Mouse (Mus musculus) gastrocnemius, adult 2 months (tissue): ENCODE measurements around the gene 9130213A22Rik. TPM values are rescaled to one million over a fixed set of nuclear protein-coding genes. Genes with fewer than 3 reads are reported as not detected.
"Not testable (repeated sequence)": the region's sequence is repeated elsewhere in the genome, so short reads cannot be mapped to it uniquely, and the experiment has no call there.

Experiments used
- DNase-seq: peaks from one replicate; pipeline ENCODE4 v3.0.0; 2022
- H3K27ac ChIP-seq: fragments of 200-600 bp; 2 replicates; pipeline ENCODE4 v1.8.1; 2022; ENCODE audit warnings: mild to moderate bottlenecking
- H3K4me3 ChIP-seq: fragments of 200-600 bp; 2 replicates; pipeline ENCODE4 v1.8.1; 2022; ENCODE audit warnings: mild to moderate bottlenecking, moderate library complexity
- CTCF ChIP-seq: fragments of 200-600 bp; IDR thresholded peaks from 2 replicates; pipeline ENCODE4 v1.8.1; 2022; ENCODE audit warnings: antibody characterized with exemption, mild to moderate bottlenecking, moderate library complexity
- intact Hi-C: fragments of 180-260 bp; cut with DNase I; formaldehyde crosslinking; loops from one replicate; pipeline ENCODE4 v1.15.1; 2025
- total RNA-seq, 2 experiments: library from RNA; stranded (reverse); gene quantifications; 2 replicates each; pipeline ENCODE4 v1.2.3; 2021

Gene 9130213A22Rik
- total RNA-seq, 2 experiments from 2014 or later = 0.20 TPM; not detected in 1

DNA sequence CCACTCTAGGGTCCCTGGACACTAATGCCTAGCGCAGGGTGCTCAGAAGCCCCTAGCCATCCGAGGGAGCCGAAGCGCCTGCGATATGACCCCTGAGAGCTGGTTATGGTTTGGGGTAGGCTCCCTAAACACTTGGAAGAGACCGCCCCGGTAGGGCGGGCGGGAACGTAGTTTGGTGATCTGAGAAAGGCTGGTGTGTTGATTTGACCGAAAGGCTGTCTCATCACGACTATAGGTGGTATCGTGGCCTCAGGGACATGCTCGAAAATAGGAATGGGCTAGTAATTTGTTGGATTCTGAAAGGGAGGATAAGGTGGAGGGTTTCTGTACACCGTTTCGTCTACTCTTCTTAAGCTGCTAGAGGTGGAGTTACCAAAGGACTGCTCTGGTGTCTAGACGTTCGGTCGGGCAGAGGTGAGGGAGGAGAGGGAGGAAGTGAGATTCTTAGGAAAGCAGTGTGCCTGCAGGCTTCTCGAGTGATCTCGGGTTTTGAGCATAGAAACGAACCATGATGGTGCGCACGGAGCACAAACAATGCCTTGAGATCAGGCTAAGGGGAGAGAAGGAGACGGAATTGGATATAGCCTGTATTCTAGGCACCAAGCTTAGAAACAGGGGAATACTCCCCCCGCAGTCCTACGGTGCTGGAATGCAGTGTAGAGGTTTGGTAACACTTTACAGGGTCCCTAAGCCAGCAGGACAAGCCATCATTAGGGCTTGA lies 26.7 kb downstream of the 9130213A22Rik start:
- intact Hi-C loops = loop anchor here (2.0 kb wide), 1 partner anchor 27 kb away; the partner anchor contains the start of gene 9130213A22Rik
- peak; percentile 61 for DNase-seq
- Histone ChIP-seq H3K27ac (peak overlapping the region; percentile 100), H3K4me3 (peak overlapping the region; percentile 74)
- no peak for TF ChIP-seq CTCF

DNA sequence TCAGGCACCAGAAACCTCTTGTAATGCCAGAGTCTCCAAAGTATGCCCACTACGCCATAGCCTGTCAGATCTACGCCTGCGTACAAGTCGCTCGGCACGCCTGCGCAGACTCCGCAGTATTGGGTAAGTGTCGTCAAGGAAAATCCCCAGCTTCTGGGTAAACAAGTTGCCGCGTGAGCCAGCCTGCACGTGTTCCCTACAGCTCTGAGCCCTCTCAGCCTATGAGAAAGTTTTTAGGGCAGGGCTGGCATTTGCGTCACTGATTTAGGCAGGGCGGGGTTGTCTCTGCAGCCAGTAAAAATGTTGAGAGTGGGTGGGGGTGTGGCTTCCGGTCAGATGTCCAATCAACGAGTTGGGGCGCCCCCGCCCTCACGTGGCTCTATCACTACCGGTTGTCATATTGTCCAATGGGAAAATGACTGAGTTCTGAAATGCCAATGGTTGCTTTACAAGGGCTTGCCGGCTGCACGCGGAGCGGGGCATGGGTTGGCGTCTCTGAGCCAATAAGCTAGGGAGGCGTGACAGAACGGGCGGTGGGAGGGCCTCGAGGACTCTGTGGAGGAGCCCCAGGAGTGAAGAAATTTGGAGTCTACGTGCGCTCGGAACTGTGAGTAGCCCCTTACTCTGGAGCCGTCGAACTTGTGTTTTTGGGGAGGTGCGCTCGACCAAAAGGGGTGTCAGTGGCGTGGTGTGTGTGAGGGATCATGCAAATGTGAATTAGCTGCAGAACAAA lies 27.5 kb downstream of the 9130213A22Rik start, which contains the start of gene Per1:
Per1 (plus strand) TSS at position 521 of the 733 bp plus-strand sequence.
- peak within 1 kb of the TSS; percentile 100 for H3K27ac ChIP-seq
- peak within 1 kb of the TSS; percentile 74 for H3K4me3 ChIP-seq
- peak; percentile 99 for DNase-seq
- TF ChIP-seq CTCF = no peak
- intact Hi-C loops = no loop called here

GRCm38 (mm10) chr11:69093856-69094255 lies 28.5 kb downstream of the 9130213A22Rik start:
- intact Hi-C loops = not testable (repeated sequence)
- Histone ChIP-seq H3K4me3 (peak overlapping the region; percentile 64), H3K27ac (peak overlapping the region; percentile 100)
- DNase-seq = peak; percentile 18

- intact Hi-C loops = no loop called here
- no peak overlapping the region for H3K4me3 ChIP-seq
- H3K27ac ChIP-seq = peak overlapping the region; percentile 100
These were observed 29.5 kb downstream of the 9130213A22Rik start for GRCm38 (mm10) chr11:69092871-69093270.

GRCm38 (mm10) chr11:69092386-69092751 lies 30.0 kb downstream of the 9130213A22Rik start:
- peak; percentile 91 for DNase-seq
- peak overlapping the region; percentile 100 for H3K27ac ChIP-seq
- TF ChIP-seq CTCF = peak; percentile 94

More at GRCm38 (mm10) chr11:69092871-69093270, 29.5 kb downstream of the 9130213A22Rik start:
- TF ChIP-seq CTCF = no peak
- no peak for DNase-seq

GRCm38 (mm10) chr11:69091566-69092385 lies 30.6 kb downstream of the 9130213A22Rik start:
- Histone ChIP-seq H3K4me3 (no peak overlapping the region), H3K27ac (peak overlapping the region; percentile 100)
- intact Hi-C loops = no loop called here
- no peak for TF ChIP-seq CTCF
- DNase-seq = peak; percentile 16

More at GRCm38 (mm10) chr11:69092386-69092751, 30.0 kb downstream of the 9130213A22Rik start:
- 0 out of 2 replicates have a peak overlapping the region, but pooled peaks have one; percentile 7 for H3K4me3 ChIP-seq
- intact Hi-C loops = no loop called here

DNA sequence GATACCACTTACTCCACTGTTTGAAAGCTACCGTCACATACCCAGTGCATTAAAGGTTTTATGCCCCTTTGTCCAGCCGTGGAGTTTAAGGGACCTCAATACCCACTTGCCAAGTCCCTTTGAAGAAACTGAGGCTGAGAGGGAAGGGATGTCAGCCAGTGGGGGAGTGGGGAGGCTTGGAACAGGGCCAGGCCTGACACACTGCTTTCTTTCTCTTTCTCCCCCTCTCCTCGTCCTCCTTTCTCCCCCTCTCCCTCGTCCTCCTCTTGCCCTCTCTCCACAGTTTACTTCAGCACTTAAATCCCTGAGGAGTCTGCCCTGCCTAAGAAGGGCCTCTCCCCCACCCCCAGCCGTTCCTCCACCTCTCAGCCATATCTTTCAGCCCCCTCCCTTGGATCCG lies 32.0 kb downstream of the 9130213A22Rik start:
- intact Hi-C loops = no loop called here
- DNase-seq = peak; percentile 14
- Histone ChIP-seq H3K4me3 (peak overlapping the region; percentile 100), H3K27ac (peak overlapping the region; percentile 100)
- no peak for TF ChIP-seq CTCF

- Histone ChIP-seq H3K27ac (peak overlapping the region; percentile 100), H3K4me3 (peak overlapping the region; percentile 100)
- intact Hi-C loops = loop anchor here (2.0 kb wide), 1 partner anchor 17 kb away; no protein-coding TSS in a partner anchor
- peak; percentile 33 for DNase-seq
- TF ChIP-seq CTCF = no peak
These were observed 32.6 kb downstream of the 9130213A22Rik start for GRCm38 (mm10) chr11:69089616-69090290.

- peak overlapping the region; percentile 100 for H3K27ac ChIP-seq
- intact Hi-C loops = loop anchor here (2.0 kb wide), 1 partner anchor 16 kb away; no protein-coding TSS in a partner anchor
- no peak for TF ChIP-seq CTCF
- peak; percentile 57 for DNase-seq
- peak overlapping the region; percentile 100 for H3K4me3 ChIP-seq
These were observed 33.4 kb downstream of the 9130213A22Rik start for GRCm38 (mm10) chr11:69088856-69089615.

DNA sequence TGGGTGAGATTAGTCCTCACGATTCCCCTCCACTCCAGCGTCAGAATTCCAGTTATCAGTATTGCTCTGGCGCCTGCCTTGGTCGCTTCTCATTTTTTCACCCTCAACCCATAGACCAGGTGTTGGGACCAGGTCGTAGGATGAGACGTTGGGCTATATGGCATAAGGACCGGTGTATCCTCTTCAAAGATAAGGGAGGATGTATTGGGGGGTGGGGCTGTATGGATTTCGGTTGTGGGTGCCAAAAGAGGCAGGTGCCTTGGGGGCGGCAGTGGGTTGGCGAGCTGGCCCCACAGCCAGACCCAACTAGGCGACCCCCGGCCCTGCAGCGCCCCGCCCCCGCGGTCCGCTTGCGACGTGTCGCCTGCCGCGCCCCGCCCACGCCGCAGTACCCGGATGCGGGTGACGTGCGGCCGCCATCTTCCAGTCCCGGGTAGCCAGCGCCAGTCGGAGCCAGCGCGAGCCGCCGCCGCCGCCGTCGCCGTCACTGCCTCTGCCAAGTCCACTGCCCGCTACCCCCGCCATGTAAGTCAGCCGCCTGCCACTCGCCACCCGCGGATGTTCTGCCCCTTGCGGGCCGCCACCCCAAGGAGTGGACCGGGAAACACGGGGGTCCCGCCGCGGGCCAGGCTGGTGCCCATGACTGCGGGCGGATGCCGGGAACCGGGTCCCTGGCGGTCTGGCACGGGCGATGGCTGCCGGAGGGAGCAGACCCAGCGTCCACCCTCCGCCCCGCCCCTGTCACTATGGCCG lies 34.1 kb downstream of the 9130213A22Rik start, which contains the start of gene Vamp2:
Vamp2 (plus strand) TSS at position 388 of the 753 bp plus-strand sequence.
- intact Hi-C loops = loop anchor here (2.0 kb wide), 1 partner anchor 15 kb away; no protein-coding TSS in a partner anchor
- peak; percentile 96 for DNase-seq
- H3K27ac ChIP-seq = peak within 1 kb of the TSS; percentile 100
- no peak for TF ChIP-seq CTCF
- H3K4me3 ChIP-seq = peak within 1 kb of the TSS; percentile 100
